Mouse (Mus musculus) spleen, embryonic (tissue): Measurements from ENCODE around the gene Msh2.

ENCODE experiments used
- CTCF ChIA-PET: fragments of 350-600 bp; sonication (Branson Sonifier 250); formaldehyde crosslinking; loops from one replicate; lab custom pipeline; 2022; lab: Charles Lee

Gene Msh2

GRCm38 (mm10) chr17:87671890-87672660 lies at the start of gene Msh2:
Gene Msh2, plus strand, starts transcription at chr17:87672330.
- CTCF ChIA-PET = no interaction called here

- CTCF ChIA-PET = interaction anchor here (0.7 kb wide), 1 partner anchor 340 kb away, joined by 8 read pairs; no protein-coding TSS in a partner anchor
Observed at GRCm38 (mm10) chr17:87625510-87626086, 46.5 kb upstream of the Msh2 start.

GRCm38 (mm10) chr17:87628144-87628543 lies 44.0 kb upstream of the Msh2 start:
- CTCF ChIA-PET = no interaction called here

GRCm38 (mm10) chr17:87628706-87629105 lies 43.4 kb upstream of the Msh2 start:
- CTCF ChIA-PET = no interaction called here

- CTCF ChIA-PET = interaction anchor here (0.5 to 1.1 kb wide), 2 partner anchors 35 to 353 kb away, joined by 3 read pairs; no protein-coding TSS in a partner anchor
Observed at GRCm38 (mm10) chr17:87637056-87637389, 35.1 kb upstream of the Msh2 start.

- CTCF ChIA-PET = interaction anchor here (0.6 kb wide), 2 partner anchors 190 to 411 kb away, joined by 4 to 8 read pairs; no protein-coding TSS in a partner anchor
Observed at GRCm38 (mm10) chr17:87639242-87639641, 32.9 kb upstream of the Msh2 start.

- CTCF ChIA-PET = no interaction called here
Observed at GRCm38 (mm10) chr17:87640272-87640671, 31.9 kb upstream of the Msh2 start.

GRCm38 (mm10) chr17:87641006-87641405 lies 31.1 kb upstream of the Msh2 start:
- CTCF ChIA-PET = no interaction called here

- CTCF ChIA-PET = interaction anchor here (0.6 kb wide), 1 partner anchor 705 kb away, joined by 3 read pairs; no protein-coding TSS in a partner anchor
Observed at GRCm38 (mm10) chr17:87642744-87643143, 29.4 kb upstream of the Msh2 start.

- CTCF ChIA-PET = interaction anchor here (0.5 kb wide), 1 partner anchor 39 kb away, joined by 3 read pairs; no protein-coding TSS in a partner anchor
Observed at GRCm38 (mm10) chr17:87655616-87656015, 16.5 kb upstream of the Msh2 start.

- CTCF ChIA-PET = interaction anchor here (0.7 to 0.8 kb wide), 3 partner anchors 15 to 917 kb away, joined by 3 to 4 read pairs (median 3); no protein-coding TSS in a partner anchor
Observed at GRCm38 (mm10) chr17:87661958-87662573, 10.1 kb upstream of the Msh2 start.

- CTCF ChIA-PET = no interaction called here
Observed at GRCm38 (mm10) chr17:87664238-87664637, 7.9 kb upstream of the Msh2 start.

GRCm38 (mm10) chr17:87665066-87665822 lies 6.9 kb upstream of the Msh2 start:
- CTCF ChIA-PET = interaction anchor here (0.5 to 0.7 kb wide), 2 partner anchors 11 to 27 kb away, joined by 3 to 4 read pairs; no protein-coding TSS in a partner anchor

GRCm38 (mm10) chr17:87672677-87673286 lies 652 bp downstream of the Msh2 start:
- CTCF ChIA-PET = interaction anchor here (0.7 kb wide), 1 partner anchor 293 kb away, joined by 3 read pairs; no protein-coding TSS in a partner anchor

GRCm38 (mm10) chr17:87676916-87677474 lies 4.9 kb downstream of the Msh2 start:
- CTCF ChIA-PET = interaction anchor here (0.8 kb wide), 1 partner anchor 15 kb away, joined by 4 read pairs; no protein-coding TSS in a partner anchor

GRCm38 (mm10) chr17:87677656-87678055 lies 5.5 kb downstream of the Msh2 start:
- CTCF ChIA-PET = no interaction called here

GRCm38 (mm10) chr17:87689217-87689616 lies 17.1 kb downstream of the Msh2 start:
- CTCF ChIA-PET = no interaction called here

GRCm38 (mm10) chr17:87691958-87692357 lies 19.8 kb downstream of the Msh2 start:
- CTCF ChIA-PET = interaction anchor here (0.6 kb wide), 1 partner anchor 14 kb away, joined by 11 read pairs; no protein-coding TSS in a partner anchor

- CTCF ChIA-PET = no interaction called here
Observed at GRCm38 (mm10) chr17:87695874-87696465, 23.8 kb downstream of the Msh2 start.

- CTCF ChIA-PET = no interaction called here
Observed at GRCm38 (mm10) chr17:87696814-87697213, 24.7 kb downstream of the Msh2 start.
